Mouse (Mus musculus) CD4-positive, CD25-positive, alpha-beta regulatory T cell, adult 4 months (primary cell): ENCODE results near the gene Lrrk2. TPM values are rescaled to one million over a fixed set of nuclear protein-coding genes. Genes with fewer than 3 reads are reported as not detected.
"Not testable (repeated sequence)": the region's sequence is repeated elsewhere in the genome, so short reads cannot be mapped to it uniquely, and the experiment has no call there.

ENCODE experiments used
- ATAC-seq: one replicate; pipeline ENCODE4 v1.8.0; 2017
- polyA plus RNA-seq, 2 experiments: library from polyadenylated mRNA; unstranded; fragments of 100-300 nt; shearing (Covaris generic); gene quantifications; one replicate each; pipeline ENCODE4 v1.2.1; 2017

Lrrk2 gene
- polyA plus RNA-seq, 2 experiments from 2014 or later = 0.37 TPM; not detected in 1

GRCm38 (mm10) chr15:91864130-91864529 is 191.2 kb downstream of the Lrrk2 start:
- not testable (repeated sequence) for ATAC-seq

Other genes with a start within 250 kb of the Lrrk2 start
- not detected for gene Slc2a13, start 99.9 kb upstream of the Lrrk2 start, polyA plus RNA-seq
- gene Smgc, start 165.1 kb downstream of the Lrrk2 start, polyA plus RNA-seq = not detected